Mouse (Mus musculus): ENCODE data around the gene Pctp.
A peak's percentile ranks its signal among the peaks of the same experiment; 100 is the strongest.

The Pctp gene

GRCm38 (mm10) chr11:90007791-90008531, 5.3 kb upstream of the Pctp start:
- DNase-seq (ENCODE audit: low spot score): no peak

DNA sequence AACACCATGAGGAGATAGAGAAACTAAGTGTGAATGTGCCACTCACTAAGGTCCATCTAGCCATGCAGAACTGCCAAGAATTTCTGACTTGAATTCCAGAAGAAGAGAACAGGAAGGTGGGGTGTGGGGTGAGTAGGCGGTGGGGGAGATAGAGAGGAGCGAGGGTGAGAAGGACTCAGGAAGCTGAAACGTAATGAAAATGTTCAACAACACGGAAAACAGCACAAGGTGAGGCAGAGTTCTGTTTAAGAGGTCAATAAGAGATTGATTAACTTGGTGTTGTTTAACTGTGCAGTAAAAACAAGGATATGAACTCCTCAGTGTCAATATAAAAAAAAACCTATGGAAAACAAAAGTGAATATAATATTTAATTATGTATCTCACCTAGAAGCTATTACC, 3.4 kb upstream of the Pctp start:
- DNase-seq (ENCODE audit: low spot score): no peak

GRCm38 (mm10) chr11:90003386-90003785, 692 bp upstream of the Pctp start:
- DNase-seq (ENCODE audit: low spot score): no peak

DNA sequence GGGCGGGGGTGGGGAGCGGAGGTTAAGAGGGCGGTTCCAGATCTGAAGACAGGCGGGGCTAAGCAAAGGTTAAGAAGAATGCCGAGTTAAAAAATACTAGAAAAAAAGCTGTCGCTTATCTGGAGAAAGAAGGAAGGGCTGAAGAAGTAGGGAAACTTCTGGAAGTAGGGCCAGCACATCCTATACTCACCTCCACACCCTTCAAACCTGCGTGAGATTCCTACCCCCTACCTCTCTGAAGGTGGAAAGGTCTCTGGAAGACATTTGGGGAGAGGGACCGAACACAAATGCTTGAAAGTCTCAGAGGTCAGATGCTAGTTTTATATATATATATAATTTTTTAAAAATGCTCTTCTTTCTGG, 274 bp upstream of the Pctp start:
- DNase-seq (ENCODE audit: low spot score): no peak

DNA sequence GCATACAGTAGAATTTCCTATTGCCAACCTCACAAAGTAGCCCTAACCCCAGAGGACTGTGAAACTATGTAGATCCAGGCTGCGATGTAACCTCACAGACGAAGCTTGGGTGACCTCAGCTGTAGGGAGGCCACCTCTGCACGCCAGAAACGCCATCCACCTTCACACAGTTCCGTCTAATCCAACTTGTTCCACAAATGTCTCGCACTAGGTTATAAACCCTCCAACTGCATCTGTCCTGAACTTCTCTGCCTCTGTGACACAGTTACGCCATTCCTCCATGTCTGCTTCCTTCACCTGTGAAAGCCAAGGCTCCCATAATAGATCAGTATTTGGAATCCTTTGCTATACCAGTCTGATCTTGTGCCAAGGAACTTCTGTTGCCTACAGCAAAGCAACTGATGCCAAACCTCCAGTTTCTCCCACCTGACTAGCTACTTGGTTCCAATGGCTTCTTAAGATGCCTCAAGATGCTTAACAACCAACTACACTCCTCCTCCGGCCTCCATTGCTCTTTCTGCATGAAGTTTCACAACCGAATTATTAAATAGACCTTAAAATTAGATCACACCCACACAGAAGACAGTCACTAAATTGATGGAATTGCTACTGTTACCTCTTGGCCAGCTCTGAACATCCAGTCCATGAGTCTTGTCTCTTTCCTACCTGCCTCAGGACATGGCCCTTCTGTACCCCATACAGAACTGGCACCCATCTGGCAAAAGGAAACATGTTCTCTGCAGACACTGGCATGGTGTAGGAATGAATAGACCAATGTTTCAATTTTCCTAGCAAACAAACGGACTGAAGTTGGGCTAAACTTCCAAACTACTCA, 1.1 kb downstream of the Pctp start:
- DNase-seq (ENCODE audit: low spot score): no peak

DNA sequence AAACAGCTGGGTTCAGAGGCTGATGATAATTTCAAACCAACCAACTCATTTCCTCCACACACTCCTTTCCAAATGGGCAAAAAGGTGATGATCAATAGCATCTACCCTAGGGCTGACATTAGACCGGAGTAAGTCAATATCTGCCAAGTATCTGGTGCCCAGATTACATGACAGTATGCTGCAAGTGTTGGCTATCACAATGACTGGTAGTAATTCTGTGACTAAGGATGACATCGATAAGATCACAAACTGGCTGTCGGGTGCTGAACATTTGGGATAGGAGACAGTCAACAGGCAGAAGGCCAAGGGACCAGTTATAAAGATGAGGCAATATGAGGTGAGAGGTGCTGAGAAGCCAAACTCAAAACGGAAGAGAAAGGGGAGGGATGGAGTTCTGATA, 2.0 kb downstream of the Pctp start:
- DNase-seq (ENCODE audit: low spot score): no peak

DNA sequence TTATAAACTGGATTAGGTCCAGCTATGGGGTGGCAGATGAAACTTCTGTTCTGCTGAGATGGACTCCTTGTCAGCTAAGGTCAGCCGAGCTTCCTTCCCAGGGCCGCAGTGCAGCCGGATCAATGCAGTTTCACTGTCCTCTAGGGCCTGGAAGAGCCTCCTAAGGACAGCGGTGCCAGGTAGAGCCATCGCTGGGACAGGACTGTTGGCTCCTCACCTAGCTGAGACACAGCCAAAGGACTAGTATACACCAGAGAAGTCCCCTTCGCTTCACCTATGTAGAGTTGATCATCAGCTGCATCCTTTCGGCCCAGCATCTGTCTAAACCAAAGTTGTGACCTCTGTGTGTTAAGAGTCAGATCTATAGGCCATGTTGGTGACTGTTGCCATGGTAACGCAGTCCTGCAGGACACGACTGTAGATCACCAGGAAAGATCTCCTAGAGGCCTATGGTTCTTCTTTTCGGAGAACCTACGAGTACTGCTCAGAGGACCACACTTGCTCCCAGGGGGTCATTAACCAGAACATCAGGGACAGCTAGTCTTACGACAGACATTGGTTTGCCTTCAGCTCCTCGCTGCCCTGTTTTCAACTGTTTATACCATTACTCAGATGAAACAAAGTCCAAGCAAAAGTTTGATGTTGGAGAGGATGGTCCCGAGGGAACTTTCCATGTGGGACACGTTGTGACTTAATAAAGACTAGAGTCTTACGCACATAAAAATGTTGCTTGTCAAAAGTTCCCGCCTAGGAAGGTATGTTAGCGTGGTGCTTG, 3.5 kb downstream of the Pctp start:
- DNase-seq (ENCODE audit: low spot score): no peak

DNA sequence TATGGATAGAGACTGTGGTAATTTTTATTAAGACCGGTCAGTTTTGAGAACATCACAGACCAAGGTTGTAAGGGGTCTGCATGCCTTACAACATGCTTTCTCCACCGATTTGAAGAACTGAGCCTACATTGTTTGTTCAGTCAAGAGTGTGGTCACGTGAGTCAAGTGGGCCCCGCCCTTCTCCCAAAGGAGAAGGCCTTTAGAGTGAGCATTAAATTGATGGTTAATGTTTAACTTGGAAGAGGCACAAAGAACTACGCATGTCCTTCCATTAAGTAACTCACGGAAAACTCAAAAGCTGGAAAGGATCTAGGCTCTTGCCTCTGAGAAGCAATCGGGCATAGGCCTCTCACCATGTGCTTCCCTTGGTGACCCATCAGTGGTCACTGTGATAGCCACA, 5.8 kb downstream of the Pctp start:
- no peak for DNase-seq (ENCODE audit: low spot score)

- DNase-seq (ENCODE audit: low spot score): no peak
Observed at GRCm38 (mm10) chr11:89996406-89996805, 6.3 kb downstream of the Pctp start.

GRCm38 (mm10) chr11:89995596-89995995, 7.1 kb downstream of the Pctp start:
- no peak for DNase-seq (ENCODE audit: low spot score)

DNA sequence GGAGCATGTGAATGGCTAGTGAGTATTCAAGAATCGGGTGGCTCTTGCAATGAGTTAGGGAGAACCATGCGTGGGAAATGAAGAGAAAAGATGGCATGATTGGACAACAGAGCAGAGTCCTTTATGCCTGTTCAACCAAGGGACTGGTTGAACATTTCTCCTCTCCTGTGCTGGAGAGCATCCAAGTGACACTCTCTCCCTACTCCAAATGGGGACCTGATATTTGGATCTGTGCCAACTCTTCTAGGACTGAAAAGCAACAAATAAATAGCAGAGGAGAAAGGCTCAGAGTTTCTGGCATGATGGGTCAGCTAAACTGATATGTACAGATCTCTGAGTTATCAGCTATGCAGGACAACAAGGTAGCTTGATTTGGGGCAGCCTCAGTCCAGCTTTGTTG, 8.0 kb downstream of the Pctp start:
- DNase-seq (ENCODE audit: low spot score): no peak

DNA sequence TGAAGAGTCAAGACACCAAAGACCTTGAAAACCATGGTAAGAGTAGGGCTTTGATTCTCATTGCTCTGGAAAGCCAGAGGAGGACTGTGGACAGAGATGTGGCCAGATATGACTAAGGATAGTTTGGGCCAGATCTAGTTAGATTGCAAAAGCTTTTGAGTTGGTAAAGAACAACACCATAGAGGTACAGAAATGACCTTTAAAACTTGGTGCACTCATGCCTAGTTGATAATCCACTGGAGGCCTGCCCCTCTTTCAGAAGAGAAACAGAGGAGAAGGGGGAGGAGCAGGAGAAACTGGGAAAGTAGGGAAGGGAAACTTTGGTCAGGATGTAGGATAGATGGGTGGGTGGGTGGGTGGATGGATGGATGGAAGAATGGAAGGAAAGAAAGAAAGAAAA, 11.0 kb downstream of the Pctp start:
- no peak for DNase-seq (ENCODE audit: low spot score)

- peak; percentile 75 for DNase-seq (ENCODE audit: low spot score)
Observed at GRCm38 (mm10) chr11:89988936-89989589, 13.6 kb downstream of the Pctp start.

- no peak for DNase-seq (ENCODE audit: low spot score)
Observed at GRCm38 (mm10) chr11:89986516-89986915, 16.2 kb downstream of the Pctp start.

- no peak for DNase-seq (ENCODE audit: low spot score)
Observed at GRCm38 (mm10) chr11:89985200-89986187, 17.2 kb downstream of the Pctp start.

DNA sequence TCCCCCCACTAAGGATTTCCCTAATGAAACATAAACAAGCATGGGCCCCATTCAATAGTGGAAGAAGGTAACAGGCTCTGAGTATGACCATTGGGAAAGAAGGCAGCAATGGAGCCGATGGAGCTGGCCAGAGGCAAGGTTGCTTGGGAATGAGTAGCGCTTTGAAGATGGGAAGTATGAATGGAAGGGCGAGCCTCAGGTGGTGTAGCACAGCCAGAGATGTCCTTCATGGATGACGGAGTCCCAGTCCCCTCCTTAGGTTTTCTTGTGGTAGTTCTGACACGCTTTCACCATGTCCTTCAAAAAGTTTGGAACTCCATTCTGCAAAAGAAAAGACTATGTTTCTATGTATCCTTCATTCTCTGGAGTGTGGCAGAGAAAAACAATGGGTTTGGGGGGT, 18.3 kb downstream of the Pctp start:
- no peak for DNase-seq (ENCODE audit: low spot score)

DNA sequence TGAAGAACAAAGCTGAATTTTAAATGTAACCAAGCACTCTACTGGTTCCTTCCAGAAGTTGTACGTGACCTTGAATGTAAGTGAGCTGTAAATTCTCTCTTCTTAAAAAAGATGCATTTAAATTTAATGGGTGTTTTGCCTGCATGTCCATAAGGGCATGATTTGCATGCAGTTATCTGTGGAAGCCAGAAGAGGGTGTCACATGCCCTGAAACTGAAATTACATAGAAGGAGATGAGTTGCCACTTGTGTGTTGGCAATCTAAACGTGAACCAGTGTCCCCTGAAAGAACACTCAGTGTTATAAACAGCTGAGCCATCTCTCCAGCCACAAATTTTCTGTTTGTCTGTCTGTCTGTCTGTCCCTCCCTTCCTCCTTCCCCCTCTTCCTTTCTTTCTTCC, 19.8 kb downstream of the Pctp start:
- no peak for DNase-seq (ENCODE audit: low spot score)

GRCm38 (mm10) chr11:89980106-89980505, 22.6 kb downstream of the Pctp start:
- no peak for DNase-seq (ENCODE audit: low spot score)

GRCm38 (mm10) chr11:89978914-89979818, 23.5 kb downstream of the Pctp start:
- no peak for DNase-seq (ENCODE audit: low spot score)

DNA sequence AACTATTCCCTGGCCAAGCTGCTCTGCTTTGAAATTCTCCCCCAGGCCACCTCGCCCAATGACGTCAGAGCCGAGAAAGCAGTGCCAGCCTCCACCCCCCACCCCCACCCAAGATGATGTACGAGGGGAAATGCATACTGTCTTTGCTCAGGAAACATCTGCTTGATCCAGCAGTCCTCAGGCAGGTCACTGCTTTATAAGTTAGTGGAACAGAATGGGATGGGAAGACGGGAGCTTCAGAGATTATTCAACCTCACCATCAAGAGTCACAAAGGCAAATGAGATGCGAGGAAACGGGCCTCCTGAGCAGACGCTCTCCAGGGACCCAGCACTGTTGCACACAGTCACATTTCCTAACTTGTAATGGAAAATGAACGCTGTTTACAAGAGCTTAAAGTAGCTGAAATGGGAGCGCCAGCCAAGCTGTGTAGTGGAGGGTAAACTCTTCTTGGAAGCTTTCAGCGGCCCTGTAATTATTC, 24.3 kb downstream of the Pctp start:
- peak; percentile 34 for DNase-seq (ENCODE audit: low spot score)
